Mouse (Mus musculus) bone marrow macrophage, adult 2 months (primary cell): ENCODE measurements around the gene Cntn4.

Source experiments
- CTCF ChIP-seq: IDR thresholded peaks from 2 replicates; pipeline ENCODE4 v1.5.1; 2012; ENCODE audit warnings: low read depth, mild to moderate bottlenecking, low read length, moderate library complexity
- POLR2A ChIP-seq: IDR thresholded peaks from 2 replicates; pipeline ENCODE4 v1.6.1; 2012; ENCODE audit warnings: mild to moderate bottlenecking, low read depth, low read length, borderline replicate concordance

- TF ChIP-seq CTCF (no peak), POLR2A (no peak)
These were observed 968.2 kb downstream of the Cntn4 start for GRCm38 (mm10) chr6:106645496-106646211.
